Mouse (Mus musculus): ENCODE results near the gene Lrba.

Gene Lrba

DNA sequence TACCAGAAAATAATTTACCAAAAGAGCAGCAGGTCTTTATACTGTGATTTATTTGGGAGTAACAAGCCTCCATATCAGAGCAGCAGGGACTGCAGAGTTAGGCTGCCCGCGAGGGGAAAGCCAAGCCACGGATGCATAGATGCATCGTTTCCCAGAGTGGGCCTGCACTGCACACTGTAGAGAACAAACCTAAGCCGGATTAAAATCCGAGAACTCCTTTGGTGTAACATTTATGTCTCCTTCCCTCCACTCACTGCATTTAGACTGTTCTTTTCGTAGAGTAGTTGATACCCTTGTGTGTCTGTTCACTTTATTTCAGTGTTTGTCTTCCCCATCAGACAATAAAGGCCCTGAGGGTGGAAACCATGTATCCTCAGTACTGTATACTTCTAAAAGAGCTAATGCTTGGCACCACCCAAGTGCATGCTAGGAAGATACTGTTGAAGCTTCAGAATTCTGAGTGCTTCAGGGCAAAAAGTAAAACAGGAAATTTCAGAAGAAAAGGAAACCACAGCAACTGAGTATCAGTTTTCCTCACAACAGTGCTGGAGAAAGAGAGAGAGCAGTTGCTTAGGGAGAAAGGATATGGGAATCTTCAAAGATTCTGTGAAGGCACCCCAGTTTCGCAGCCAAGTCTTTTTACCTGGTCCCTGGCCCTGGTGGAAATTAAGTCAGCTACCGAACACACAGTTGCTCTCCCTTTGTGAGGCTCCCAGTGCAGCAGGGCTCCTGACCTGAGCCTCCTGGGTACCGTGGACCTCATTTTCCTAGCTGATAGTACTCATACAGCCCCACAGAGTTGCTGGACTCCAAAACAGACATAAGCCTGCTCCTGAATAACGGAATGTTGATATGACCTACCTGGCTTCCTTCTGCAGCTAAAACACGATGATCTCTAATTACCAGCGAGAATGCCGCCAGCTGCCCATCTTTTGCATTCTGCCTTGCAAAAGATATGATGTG lies 530.4 kb downstream of the Lrba start:
- DNase-seq (ENCODE audit: low read depth, low spot score): no peak

DNA sequence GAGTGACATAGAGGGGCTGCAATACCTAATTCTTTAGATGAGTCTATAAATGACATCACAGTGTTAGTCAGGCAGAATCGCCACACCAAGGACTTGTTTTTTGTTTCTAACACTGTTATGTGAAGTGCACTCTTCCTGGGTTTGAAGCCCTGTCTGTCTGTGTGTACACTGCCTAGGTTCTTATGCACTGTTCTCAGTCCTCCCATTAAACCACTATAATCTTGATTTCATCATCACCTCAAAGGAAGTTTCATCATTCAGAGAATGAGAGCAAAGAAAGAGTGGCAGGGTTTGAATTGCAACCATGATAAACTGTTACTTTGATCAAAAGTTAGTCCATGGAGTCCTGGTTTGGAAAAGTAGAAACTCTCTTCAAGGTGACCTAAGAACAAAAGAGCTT lies 532.1 kb downstream of the Lrba start:
- DNase-seq (ENCODE audit: low read depth, low spot score): no peak

DNA sequence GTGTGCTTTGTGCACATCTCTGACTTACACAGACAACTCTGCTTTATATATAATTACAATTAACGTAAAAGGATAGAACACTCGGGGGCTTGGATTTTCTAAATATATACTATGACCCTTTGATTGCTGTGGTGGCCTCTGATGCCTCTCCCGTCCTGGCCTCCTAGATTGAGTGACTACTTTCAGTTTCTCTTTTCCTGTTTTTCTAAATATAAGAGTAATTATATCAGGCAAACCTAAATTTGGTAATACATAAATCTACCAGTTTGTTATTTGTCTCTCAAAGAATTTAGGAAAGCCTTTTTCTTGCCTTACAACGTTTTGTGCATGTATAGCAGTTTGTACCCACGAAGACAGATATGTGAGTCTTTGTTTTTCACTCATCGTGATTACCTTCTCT lies 534.2 kb downstream of the Lrba start:
- peak; percentile 30 for DNase-seq (ENCODE audit: low read depth, low spot score)

DNA sequence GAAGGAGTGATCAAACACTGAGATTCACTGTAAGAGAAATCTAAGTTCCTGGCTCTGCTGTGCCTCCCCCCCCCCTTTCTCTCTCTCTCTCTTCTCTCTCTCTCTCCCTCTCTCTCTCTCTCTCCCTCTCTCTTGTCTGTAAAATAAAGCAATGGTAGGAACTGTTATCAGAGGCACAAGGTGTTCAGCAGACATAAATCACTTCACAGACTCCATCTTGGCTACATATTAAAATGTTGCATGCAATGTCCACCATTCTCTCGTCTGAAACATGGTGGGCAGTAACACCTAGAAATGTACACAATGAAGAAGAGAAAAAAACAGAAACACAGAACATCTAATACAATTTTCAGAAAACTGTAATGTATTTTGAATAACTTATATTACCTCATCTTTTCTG lies 534.9 kb downstream of the Lrba start:
- DNase-seq (ENCODE audit: low read depth, low spot score): no peak

DNA sequence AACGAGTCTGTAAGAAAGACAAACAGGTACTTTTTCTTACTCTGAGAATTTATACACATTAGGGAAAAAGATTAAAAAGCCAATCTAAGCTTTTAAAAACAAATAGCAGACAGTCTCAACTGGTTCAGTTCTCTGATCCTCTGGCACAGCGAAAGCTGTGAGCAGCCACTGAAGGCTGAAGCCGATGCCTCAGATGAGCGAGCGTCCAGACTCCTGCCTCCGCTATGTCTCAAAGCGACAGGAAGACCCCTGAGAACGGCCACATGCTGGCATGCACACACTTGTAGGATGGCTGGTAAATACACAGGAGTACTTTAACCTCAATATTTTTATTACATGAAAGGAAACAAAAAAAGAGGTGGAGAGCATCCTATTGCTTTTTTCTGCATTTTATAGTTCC lies 535.4 kb downstream of the Lrba start:
- DNase-seq (ENCODE audit: low read depth, low spot score): no peak

DNA sequence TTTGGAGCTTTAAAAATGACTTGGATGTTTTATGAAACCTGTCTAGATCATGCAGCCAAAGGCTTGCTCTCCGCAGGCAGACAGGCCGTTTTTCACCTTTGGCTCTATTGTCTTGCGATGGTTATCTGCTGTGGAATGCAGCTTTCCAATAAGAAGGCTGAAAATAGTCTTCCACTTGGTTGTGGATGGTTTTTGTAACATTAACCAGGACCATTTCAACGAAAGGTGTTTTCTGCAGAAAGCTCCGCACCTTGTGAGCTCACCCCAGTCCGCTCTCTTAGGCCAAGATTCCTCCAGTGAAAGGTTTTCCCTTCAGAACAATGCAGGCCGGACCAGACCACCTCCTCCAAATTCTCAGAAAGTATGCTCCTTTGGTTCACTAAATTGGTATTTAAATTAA lies 536.0 kb downstream of the Lrba start:
- no peak for DNase-seq (ENCODE audit: low read depth, low spot score)

DNA sequence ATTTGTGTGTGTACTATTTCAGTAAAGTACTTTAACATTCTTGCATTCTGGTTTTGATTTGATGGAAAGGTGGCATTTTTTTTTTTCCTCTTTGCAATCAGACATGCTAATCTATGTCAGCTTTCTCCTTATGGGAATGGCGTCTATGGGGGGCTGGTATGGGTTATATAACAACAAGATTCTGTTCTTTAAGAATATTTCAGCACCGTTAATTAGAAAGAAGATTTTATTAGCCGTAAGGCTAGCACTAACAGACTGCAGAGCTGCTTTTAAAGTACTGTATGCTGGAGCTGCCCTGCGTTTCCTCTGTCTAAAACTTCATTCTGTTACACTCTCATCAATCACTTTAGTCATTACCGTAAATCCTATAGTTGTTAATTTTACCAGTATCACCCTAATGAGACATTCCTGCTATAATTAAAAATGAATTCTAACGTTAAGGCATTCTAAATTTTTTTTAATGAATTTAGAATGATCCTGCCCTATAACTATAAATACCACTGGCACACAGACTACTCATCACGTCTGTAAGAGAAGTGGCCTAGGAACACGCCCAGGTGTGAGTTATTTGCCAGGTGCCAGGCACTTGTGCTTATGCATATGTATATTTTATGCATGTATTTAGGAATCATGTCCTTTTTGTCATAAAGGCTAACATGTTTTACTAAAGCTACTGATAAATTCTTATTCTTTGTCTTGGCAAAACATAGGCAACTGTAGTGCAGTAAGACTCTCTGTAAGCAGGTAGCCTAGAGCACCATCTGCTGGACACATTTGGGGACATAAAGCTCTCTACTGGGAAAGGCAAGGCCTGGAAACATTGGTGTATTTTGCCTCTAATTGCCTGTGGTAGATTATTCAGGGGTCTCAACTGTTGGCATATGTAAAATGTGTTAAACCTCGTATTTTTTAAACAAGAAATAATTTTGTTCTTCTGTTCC lies 536.9 kb downstream of the Lrba start:
- DNase-seq (ENCODE audit: low read depth, low spot score): peak; percentile 53

DNA sequence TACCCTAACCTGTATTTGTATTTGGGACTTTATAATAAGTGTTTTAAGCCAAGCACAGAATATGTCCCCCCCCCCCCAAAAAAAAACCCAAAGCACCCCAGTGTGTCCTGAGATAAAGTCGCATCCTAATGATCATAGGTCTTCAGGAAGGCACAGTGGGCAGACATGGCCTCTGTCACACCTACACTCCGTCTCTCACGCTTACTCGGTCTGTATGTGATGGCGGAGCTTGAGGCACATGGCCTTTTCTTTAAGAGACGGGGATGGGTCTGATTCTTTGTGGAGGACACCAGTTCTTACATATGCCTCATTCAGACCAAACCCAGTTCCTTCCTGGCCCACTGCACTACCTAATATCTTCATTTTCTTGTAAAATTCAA lies 537.5 kb downstream of the Lrba start:
- DNase-seq (ENCODE audit: low read depth, low spot score): no peak

DNA sequence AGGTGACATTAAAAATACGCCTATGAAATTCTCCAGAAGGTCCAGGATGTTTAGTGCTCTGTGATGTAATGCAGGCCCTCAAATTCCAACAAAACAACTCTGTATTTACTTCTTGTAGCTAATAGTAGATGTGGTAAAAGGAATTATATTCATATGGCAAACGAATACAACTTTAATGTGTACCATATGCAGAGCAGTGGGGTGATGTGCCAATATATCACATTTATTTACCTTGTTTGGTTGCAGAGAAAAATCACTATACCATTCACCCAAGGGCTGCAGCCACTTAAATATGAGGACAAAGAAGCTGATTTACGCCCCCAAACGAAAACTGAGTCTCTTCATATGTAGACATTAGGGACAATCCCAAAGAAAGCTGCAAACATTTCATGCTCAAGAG lies 538.0 kb downstream of the Lrba start:
- DNase-seq (ENCODE audit: low read depth, low spot score): no peak

DNA sequence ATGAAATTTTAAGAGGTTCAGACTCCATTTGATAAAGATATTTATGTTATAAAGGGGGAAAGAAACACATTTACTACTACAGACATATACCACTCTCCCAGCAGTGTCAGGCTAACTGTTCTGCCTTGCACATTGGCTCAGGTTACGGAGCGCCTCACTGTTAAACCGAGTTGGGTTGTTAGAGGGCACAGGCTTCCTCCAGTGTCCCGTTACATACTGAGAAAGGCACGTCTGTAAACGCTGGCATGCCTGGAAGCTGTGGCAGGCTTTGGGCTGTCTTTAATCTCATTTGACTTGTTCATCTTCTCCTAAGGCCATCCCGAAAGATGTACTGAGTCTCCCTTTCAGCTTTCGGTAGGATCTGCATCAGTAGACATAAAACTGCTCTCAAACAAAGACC lies 544.1 kb downstream of the Lrba start:
- no peak for DNase-seq (ENCODE audit: low read depth, low spot score)

DNA sequence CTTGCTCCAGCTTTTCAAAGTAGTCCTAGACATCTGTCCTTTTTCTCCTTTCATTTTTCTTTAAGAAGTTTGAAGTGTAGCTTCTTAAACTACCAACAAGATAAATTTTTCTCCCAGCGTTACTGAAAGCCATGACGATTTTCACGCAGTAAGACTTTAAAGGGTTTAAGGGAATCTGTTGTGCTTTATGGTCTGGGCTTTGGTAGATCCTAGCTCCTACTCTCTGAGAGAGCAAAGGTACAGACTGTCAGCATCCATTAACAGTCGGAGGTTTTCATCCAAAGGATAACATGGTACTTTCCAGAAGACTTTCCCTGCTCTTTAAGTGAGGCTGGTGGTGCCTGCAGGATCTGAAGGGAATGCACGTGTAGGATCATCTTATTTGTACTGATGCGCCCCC lies 544.5 kb downstream of the Lrba start:
- no peak for DNase-seq (ENCODE audit: low read depth, low spot score)

DNA sequence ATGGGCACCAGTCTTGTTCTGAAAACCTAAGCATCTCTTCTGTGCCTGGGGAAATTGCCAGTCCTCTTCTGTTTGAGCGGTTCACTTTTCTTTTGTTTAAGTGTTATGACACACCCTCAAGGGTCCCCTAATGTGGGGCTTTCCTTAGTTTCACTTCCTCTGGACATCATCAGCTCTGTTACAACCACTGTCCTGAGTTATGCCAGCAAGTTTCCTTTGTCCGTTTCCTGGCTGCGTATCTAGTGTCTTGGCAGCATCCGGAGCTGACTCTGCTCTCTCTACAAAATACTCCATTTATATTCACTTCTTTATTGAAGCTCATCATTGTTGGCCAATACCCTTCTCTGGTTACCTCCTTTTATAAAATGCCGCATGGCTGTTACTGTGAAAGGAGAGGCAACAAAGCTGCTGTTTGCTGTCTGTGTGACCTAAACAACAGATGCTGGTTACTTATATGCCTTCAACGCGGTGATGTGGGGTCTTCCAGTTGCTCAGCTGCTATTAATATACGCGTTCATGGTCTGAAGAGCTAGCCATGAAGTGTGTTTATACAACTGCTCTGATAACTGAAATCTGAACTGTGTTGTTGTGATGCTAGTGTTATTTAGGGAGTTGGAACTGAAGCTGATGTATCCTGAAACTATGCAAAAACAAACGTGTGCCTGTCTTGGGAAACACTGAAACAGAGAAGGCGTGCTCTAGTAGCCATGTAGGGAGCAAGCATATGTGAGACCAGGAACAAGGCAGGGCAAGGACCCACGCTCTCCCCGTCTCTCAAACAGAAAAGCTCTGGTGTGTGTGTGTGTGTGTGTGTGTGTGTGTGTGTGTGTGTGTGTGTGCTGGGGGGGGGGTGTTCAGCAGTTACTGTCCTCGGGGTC lies 550.3 kb downstream of the Lrba start:
- no peak for DNase-seq (ENCODE audit: low read depth, low spot score)

DNA sequence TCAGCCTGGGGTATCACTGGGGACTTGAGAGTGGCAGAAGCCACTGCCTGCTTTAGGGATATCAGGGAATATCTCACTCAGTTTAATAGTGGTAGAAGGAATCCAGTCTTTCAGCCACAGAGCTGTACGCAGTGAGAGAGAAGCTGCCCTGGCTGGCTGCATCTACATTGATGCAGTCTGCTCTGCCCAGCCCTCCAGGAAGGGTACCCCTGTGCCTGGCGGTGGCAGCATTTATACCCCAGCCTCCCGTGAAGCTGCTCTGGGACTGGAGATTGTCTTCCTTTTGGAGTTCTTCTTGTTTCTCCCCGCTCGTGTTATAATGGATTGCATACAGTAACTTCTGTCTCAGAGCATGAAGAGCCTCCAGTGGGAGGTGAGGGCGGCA lies 551.0 kb downstream of the Lrba start:
- no peak for DNase-seq (ENCODE audit: low read depth, low spot score)

DNA sequence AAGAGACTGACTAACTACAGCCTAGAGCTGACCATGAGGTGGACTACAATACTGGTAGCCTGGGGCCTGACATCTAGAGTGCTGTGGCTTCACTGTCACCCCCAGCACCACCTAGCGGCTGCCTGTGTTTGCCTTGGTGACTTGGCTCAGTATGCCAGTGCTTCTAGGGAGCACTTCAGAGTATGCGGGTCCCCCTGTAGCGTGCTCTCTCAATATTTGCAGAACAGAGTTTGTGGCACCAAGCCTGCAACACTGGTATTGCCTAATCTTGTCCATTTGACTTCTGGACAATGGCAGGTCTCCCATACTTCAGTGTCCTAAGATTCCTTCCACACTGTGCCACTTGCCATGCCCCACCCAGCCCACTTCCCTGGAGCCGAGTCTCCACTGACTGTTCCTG lies 555.2 kb downstream of the Lrba start:
- DNase-seq (ENCODE audit: low read depth, low spot score): no peak

DNA sequence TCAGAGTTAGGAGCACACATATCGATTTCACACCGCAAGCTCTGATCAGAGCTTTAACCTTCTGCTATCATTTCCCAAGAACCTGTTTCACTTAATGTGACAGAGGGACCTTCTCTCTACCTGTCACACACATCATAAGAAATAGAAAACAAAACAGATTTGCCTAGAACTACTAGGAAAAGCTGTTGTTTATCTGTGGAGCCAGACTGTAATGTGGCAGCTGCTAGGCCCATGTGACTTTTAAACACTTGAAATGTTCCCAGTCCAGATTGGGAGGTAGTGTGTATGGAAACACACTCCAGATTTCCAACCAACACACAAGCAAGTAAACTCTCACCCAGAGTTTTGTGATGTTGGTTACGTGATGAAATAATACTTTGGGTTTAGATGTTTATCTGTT lies 559.6 kb downstream of the Lrba start:
- no peak for DNase-seq (ENCODE audit: low read depth, low spot score)

DNA sequence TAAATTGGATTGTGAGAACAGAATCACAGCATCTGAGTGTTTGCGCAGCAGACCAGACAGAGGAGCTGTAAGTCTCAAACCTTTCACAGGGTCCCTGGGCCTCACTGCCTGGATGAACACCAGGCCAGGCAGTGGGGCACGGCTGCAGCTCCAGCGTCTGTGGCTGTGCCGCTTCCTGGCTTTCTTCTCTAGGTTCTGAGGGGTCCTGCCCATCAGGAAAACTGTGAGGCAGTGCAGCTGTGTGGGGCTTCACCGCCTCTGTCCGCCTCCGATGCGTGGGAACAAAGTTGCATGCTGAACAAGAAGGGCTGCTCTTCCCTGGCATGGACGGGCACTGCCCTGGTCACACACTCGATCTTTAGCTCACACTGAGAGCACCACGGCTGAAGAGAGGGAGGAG lies 560.5 kb downstream of the Lrba start:
- DNase-seq (ENCODE audit: low read depth, low spot score): no peak

DNA sequence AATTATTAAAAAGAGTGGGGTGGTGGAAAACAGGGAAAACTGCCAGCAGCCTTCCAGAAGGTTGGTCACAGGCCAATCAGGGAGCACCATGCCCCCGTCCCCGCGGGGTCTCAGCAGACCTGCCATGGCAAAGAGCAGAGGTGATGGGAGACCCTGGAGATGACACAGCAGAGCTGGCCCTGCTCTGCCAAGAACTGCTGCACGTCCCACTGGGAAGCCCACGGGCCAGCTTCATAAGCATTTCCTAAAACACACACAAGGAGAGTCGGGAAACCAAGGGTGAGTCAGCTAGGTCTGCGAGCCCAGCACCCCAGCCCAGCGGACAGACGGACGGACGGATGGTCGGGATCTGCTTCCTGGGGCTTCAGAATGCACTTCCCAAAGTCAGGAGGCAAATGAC lies 561.8 kb downstream of the Lrba start:
- DNase-seq (ENCODE audit: low read depth, low spot score): no peak

DNA sequence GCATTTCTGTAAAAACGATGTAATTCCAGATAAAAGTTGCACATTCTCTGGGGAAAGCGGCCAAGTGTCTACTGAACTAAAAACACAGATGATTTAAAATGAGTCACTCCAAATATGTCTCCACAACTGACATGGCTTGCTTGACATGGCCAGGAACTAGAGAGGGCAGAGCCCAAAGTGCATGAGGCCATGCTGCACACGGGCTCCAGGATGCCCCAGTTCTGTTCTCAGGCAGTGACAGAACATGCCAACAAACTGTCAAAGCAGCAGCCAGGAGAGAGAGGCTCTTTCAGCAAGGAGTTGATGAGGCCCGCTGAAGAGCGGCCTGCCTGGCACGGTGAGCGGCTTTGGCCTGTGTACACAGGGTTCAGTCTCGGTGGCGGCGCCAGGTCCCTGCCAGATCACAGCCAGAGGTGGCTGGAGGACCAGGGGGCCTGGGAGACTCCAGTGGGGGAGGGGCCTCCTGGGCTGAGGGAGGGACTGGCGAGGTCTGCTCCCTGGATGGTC lies 562.4 kb downstream of the Lrba start:
- DNase-seq (ENCODE audit: low read depth, low spot score): no peak

DNA sequence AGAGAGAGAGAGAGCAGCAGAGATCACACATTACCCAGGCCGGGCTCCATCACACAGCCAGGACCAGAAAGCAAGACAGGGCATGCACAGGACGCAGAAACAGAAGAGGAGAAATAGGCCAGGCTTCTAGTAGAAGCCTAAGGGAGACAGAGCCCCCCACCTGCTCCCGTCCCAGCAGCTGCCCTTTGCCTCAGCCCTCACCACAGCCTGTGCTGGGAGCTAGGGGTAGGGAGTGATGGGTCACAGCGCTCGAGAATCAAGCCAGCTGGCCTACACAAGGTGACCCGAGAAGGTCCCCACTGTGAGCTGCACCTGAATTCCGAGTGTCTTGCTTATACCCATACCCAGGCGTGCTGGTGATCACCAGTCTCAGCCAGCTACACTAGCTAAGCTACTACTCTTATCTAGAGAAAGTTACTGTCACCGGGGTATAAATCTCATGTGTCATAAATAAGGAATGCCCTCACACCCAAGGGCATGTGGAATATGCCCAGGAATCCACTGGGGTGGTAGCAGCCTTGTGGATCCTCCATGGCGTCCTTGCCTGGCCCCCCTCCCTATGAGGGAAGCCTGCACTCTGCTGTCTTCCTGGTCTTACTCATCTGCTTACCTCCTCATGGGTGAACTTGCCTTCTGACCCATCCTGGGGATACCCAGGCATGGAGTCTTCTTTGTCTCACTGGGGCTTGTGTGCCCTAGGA lies 563.1 kb downstream of the Lrba start:
- DNase-seq (ENCODE audit: low read depth, low spot score): no peak

DNA sequence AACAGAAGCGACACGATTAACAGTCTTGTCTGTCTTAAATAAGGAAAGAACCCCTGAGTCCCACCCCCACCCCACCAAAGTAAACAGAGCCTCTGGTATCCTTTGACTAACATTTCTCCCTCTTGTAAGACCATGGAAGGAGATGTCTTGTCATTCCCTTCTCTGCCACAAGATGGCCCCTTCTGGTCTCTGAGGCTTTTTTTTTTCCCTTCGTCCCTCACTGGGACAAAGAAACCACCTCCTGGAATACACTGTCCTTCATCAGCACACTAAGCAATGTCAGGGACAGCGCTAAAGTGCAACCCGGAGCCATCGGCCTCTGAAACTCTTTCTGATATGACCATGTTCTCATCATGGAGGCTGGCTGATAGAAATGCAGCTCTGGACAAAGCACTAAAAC lies 564.2 kb downstream of the Lrba start:
- DNase-seq (ENCODE audit: low read depth, low spot score): peak; percentile 50

DNA sequence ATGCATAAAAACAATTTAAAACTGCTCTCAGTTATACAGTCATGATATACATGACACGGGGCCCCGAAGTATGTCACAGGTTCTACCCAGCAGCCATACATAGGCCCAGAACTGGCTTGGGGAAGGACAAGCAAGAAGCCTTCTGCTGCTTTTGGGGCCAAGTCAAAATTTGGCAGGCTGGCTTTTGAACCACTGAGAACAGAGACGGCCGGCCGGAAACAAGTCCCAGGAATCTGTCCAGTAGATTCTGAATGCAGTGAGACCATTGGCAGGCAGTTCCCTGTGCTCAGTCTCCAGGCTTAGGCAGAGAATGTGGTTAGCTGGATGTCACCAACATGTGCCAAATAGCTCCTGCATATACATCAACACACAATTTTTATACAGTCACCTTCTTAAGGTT lies 565.3 kb downstream of the Lrba start:
- DNase-seq (ENCODE audit: low read depth, low spot score): no peak

Measured in CD4-positive helper T cell, adult 2 months (primary cell).